Mouse (Mus musculus) G1E (cell line): ENCODE results near the gene Magi2. TPM values are rescaled to one million over a fixed set of nuclear protein-coding genes. Genes with fewer than 3 reads are reported as not detected.

ENCODE experiments used
- ATAC-seq: 2 replicates; pipeline ENCODE4 v1.8.0; 2016; ENCODE audit warnings: mild to moderate bottlenecking; ENCODE audit not compliant: insufficient number of reproducible peaks, poor library complexity, low FRiP score, severe bottlenecking; ENCODE audit errors: extremely low read depth
- DNase-seq: peaks from one replicate; pipeline ENCODE4 v3.0.0; 2012; ENCODE audit warnings: low spot score
- H3K27me3 ChIP-seq: 2 replicates; pipeline ENCODE4 v1.6.1; 2012; ENCODE audit warnings: mild to moderate bottlenecking, low read length, inconsistent platforms; ENCODE audit not compliant: insufficient read depth
- H3K36me3 ChIP-seq: replicated peaks from 2 replicates; pipeline ENCODE3; 2012; ENCODE audit warnings: mild to moderate bottlenecking, inconsistent platforms
- H3K4me1 ChIP-seq: 2 replicates; pipeline ENCODE4 v1.6.1; 2012; ENCODE audit warnings: low read depth, low read length, inconsistent platforms, mixed read lengths; ENCODE audit not compliant: insufficient read depth
- H3K4me3 ChIP-seq: 2 replicates; pipeline ENCODE4 v1.5.1; 2012; ENCODE audit warnings: low read depth, mild to moderate bottlenecking, inconsistent platforms, low read length, moderate library complexity, mixed read lengths
- H3K9me3 ChIP-seq: replicated peaks from 2 replicates; pipeline ENCODE4 v1.6.1; 2012; ENCODE audit warnings: inconsistent platforms
- CTCF ChIP-seq: IDR thresholded peaks from 2 replicates; pipeline ENCODE4 v1.5.1; 2012; ENCODE audit warnings: low read depth, low read length, inconsistent platforms, mixed read lengths
- GATA1 ChIP-seq: IDR thresholded peaks from 2 replicates; pipeline ENCODE4 v1.6.1; 2012; ENCODE audit warnings: borderline replicate concordance, low read length, inconsistent platforms, mixed read lengths
- GATA2 ChIP-seq: IDR thresholded peaks from 2 replicates; pipeline ENCODE4 v1.6.1; 2012; ENCODE audit warnings: low read depth, low read length, inconsistent platforms, borderline replicate concordance
- POLR2AphosphoS5 ChIP-seq: IDR thresholded peaks from 2 replicates; pipeline ENCODE4 v1.6.1; 2012; ENCODE audit warnings: low read depth, low read length, inconsistent platforms; ENCODE audit not compliant: insufficient replicate concordance
- TAL1 ChIP-seq: conservative IDR thresholded peaks from 2 replicates; pipeline ENCODE4 v1.6.1; 2012; ENCODE audit warnings: low read depth, low read length, inconsistent platforms, mixed read lengths
- polyA plus RNA-seq: library from polyadenylated mRNA; stranded (reverse); fragments of >175 nt; gene quantifications from 2 replicates; pipeline ENCODE4 v1.2.3, GENCODE M21; 2012
- total RNA-seq, 2 experiments: library from RNA; stranded (forward) in 1 of 2; stranded (reverse) in 1 of 2; fragments of 200-1000 nt in 1 of 2; fragments of >200 nt in 1 of 2; fragmentation: Nextera tagmentation in 1 of 2; gene quantifications; 2 replicates each; pipeline ENCODE4 v1.2.3; 2014 to 2017

The Magi2 gene
- total and polyA plus RNA-seq, 3 experiments: 0.69 to 1.3 (median 1.1) TPM

GRCm38 (mm10) chr5:19780076-19780475, 553.2 kb downstream of the Magi2 start:
- no peak for DNase-seq
- Histone ChIP-seq H3K4me1 (no peaks in the 10 kb centered on the region), H3K9me3 (no peaks in the 10 kb centered on the region), H3K27me3 (no peaks in the 10 kb centered on the region), H3K4me3 (no peak overlapping the region), H3K36me3 (no peaks in the 10 kb centered on the region)
- no peak for TF ChIP-seq CTCF
- TF ChIP-seq POLR2AphosphoS5: no peak
- TF ChIP-seq GATA1: no peak
- no peak for TF ChIP-seq TAL1
- no peak for TF ChIP-seq GATA2
- ATAC-seq: no peak

GRCm38 (mm10) chr5:19785320-19785719, 558.5 kb downstream of the Magi2 start:
- Histone ChIP-seq H3K36me3 (no peaks in the 10 kb centered on the region), H3K4me3 (no peak overlapping the region), H3K27me3 (no peaks in the 10 kb centered on the region), H3K4me1 (no peaks in the 10 kb centered on the region), H3K9me3 (no peaks in the 10 kb centered on the region)
- DNase-seq (no peak), ATAC-seq (no peak)
- no peak for TF ChIP-seq POLR2AphosphoS5
- TF ChIP-seq GATA2: no peak
- no peak for TF ChIP-seq GATA1
- no peak for TF ChIP-seq TAL1
- TF ChIP-seq CTCF: no peak

GRCm38 (mm10) chr5:19787522-19788144, 560.8 kb downstream of the Magi2 start:
- no peak for TF ChIP-seq GATA1
- TF ChIP-seq TAL1: no peak
- TF ChIP-seq GATA2: no peak
- no peak for TF ChIP-seq POLR2AphosphoS5
- TF ChIP-seq CTCF: no peak

GRCm38 (mm10) chr5:19803052-19803769, 576.4 kb downstream of the Magi2 start:
- Histone ChIP-seq H3K27me3 (no peaks in the 10 kb centered on the region), H3K4me1 (no peaks in the 10 kb centered on the region), H3K4me3 (no peak overlapping the region), H3K9me3 (no peaks in the 10 kb centered on the region), H3K36me3 (no peaks in the 10 kb centered on the region)
- no peak for TF ChIP-seq CTCF
- TF ChIP-seq POLR2AphosphoS5: no peak
- no peak for TF ChIP-seq TAL1
- no peak for TF ChIP-seq GATA2
- no peak for TF ChIP-seq GATA1
- ATAC-seq: no peak
- no peak for DNase-seq

More at GRCm38 (mm10) chr5:19787522-19788144, 560.8 kb downstream of the Magi2 start:
- no peak for ATAC-seq
- no peaks in the 10 kb centered on the region for H3K9me3 ChIP-seq
- DNase-seq: no peak
- no peak overlapping the region for H3K4me3 ChIP-seq
- H3K27me3 ChIP-seq: no peaks in the 10 kb centered on the region
- H3K4me1 ChIP-seq: no peaks in the 10 kb centered on the region
- no peaks in the 10 kb centered on the region for H3K36me3 ChIP-seq

GRCm38 (mm10) chr5:19822502-19822901, 595.7 kb downstream of the Magi2 start:
- H3K9me3 ChIP-seq: no peaks in the 10 kb centered on the region
- no peaks in the 10 kb centered on the region for H3K27me3 ChIP-seq
- no peak for ATAC-seq
- TF ChIP-seq CTCF: no peak
- TF ChIP-seq TAL1: no peak
- no peak for DNase-seq
- H3K4me3 ChIP-seq: no peak overlapping the region
- no peaks in the 10 kb centered on the region for H3K36me3 ChIP-seq
- H3K4me1 ChIP-seq: no peaks in the 10 kb centered on the region

GRCm38 (mm10) chr5:19825943-19826342, 599.1 kb downstream of the Magi2 start:
- Histone ChIP-seq H3K4me3 (no peak overlapping the region), H3K27me3 (no peaks in the 10 kb centered on the region), H3K9me3 (no peaks in the 10 kb centered on the region), H3K36me3 (no peaks in the 10 kb centered on the region), H3K4me1 (no peaks in the 10 kb centered on the region)
- TF ChIP-seq CTCF (no peak), TAL1 (no peak), GATA1 (no peak), POLR2AphosphoS5 (no peak), GATA2 (no peak)
- DNase-seq (no peak), ATAC-seq (no peak)
